ENCODE assay signal across 8 mouse cellular contexts in the genomic region with DNA sequence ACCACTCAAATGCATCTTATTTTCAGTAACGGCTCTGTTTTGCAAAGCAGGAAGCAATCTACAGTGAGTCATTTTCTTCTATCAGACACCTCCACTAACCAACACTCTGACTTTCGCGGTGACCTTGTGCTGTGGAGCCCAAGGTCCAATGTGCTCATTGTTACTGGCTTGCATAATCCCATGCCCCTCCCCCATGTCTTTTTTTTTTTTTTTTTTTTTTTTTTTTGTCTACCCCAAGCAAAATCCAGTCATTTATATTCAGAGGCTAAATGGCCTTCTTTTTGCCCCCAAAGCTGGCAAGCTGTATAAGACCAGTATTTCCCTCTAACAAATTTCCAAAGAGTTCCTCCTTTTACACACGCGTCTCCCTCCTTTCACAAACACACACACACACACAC.
DNase-seq lines count a peak whose midpoint lies in the region; ATAC-seq lines count a peak whose summit lies in the region.

No protein-coding gene starts in this region.

- H3K4me2 ChIP-seq in heart, embryonic 13.5 days, result peak overlapping the region; percentile 57
- peak overlapping the region; percentile 47 for H3K4me2 ChIP-seq in hindbrain, embryonic 13.5 days
- H3K4me2 ChIP-seq in midbrain, embryonic 15.5 days, result peak overlapping the region; percentile 44

- DNase-seq in heart, adult 18-20 months, result no peak
- peak; percentile 61 to 66 for DNase-seq in adrenal gland, postnatal 36 days
- DNase-seq in cerebellum, adult 9-10 months, result no peak
- no peak for DNase-seq in gastrocnemius, postnatal 14 days
- no peak for DNase-seq in frontal cortex, postnatal 25 days (ENCODE audit: low spot score in 2 of 2)

- H3K4me1 ChIP-seq in heart, embryonic 13.5 days, result no peaks in the 10 kb centered on the region
- peaks cover 27% of the 10 kb centered on the region for H3K4me1 ChIP-seq in hindbrain, embryonic 13.5 days (replicated peaks)
- H3K4me1 ChIP-seq in midbrain, embryonic 15.5 days, result peaks cover 22% of the 10 kb centered on the region

- ATAC-seq in heart, embryonic 13.5 days (ENCODE audit: extremely low read depth, insufficient number of reproducible peaks, low FRiP score, low TSS enrichment), result no peak
- ATAC-seq in hindbrain, embryonic 13.5 days (ENCODE audit: low FRiP score), result peak; percentile 53
- peak; percentile 73 for ATAC-seq in midbrain, embryonic 15.5 days (replicated peaks)

- no peak overlapping the region for H3K27ac ChIP-seq in heart, embryonic 13.5 days (replicated peaks)
- peak overlapping the region; percentile 83 for H3K27ac ChIP-seq in hindbrain, embryonic 13.5 days
- peak overlapping the region; percentile 75 for H3K27ac ChIP-seq in midbrain, embryonic 15.5 days

- no peaks in the 10 kb centered on the region for H3K27me3 ChIP-seq in heart, embryonic 13.5 days (replicated peaks)
- H3K27me3 ChIP-seq in hindbrain, embryonic 13.5 days, result no peaks in the 10 kb centered on the region
- H3K27me3 ChIP-seq in midbrain, embryonic 15.5 days (replicated peaks), result no peaks in the 10 kb centered on the region

- no peaks in the 10 kb centered on the region for H3K36me3 ChIP-seq in heart, embryonic 13.5 days
- no peaks in the 10 kb centered on the region for H3K36me3 ChIP-seq in hindbrain, embryonic 13.5 days
- H3K36me3 ChIP-seq in midbrain, embryonic 15.5 days (replicated peaks), result no peaks in the 10 kb centered on the region

- no peaks in the 10 kb centered on the region for H3K9me3 ChIP-seq in heart, embryonic 13.5 days
- H3K9me3 ChIP-seq in hindbrain, embryonic 13.5 days, result no peaks in the 10 kb centered on the region
- H3K9me3 ChIP-seq in midbrain, embryonic 15.5 days, result no peaks in the 10 kb centered on the region

- WGBS in heart, embryonic 13.5 days, result 32% methylated on average over 5 of the region's 5 CpGs
- WGBS in hindbrain, embryonic 13.5 days, result 13% methylated on average over 5 of the region's 5 CpGs
- 5% methylated on average over 5 of the region's 5 CpGs for WGBS in midbrain, embryonic 15.5 days

- H3K4me3 ChIP-seq in heart, embryonic 13.5 days, result peak overlapping the region; percentile 23
- peak overlapping the region; percentile 11; the same call in 1 of the 2 replicates for H3K4me3 ChIP-seq in hindbrain, embryonic 13.5 days
- H3K4me3 ChIP-seq in midbrain, embryonic 15.5 days, result peak overlapping the region; percentile 16

- peak overlapping the region; percentile 47; the same call in 1 of the 2 replicates for H3K9ac ChIP-seq in heart, embryonic 13.5 days
- peak overlapping the region; percentile 43; the same call in 1 of the 2 replicates for H3K9ac ChIP-seq in hindbrain, embryonic 13.5 days
- H3K9ac ChIP-seq in midbrain, embryonic 15.5 days, result no peak overlapping the region

- intact Hi-C loops in gastrocnemius, postnatal 14 days (cut with DNase I; ENCODE audit: low total_unique reads), result no loop called here

Comparison
In these comparisons a context has a peak if more than half of its experiments do, and no peak if none do; other contexts are left out.
1. DNase-seq: peak in adrenal gland, postnatal 36 days (2 of 2); none in heart, adult 18-20 months (0 of 2), cerebellum, adult 9-10 months (single experiment), gastrocnemius, postnatal 14 days (single experiment) and frontal cortex, postnatal 25 days (0 of 2).
2. Peak in every context shown above with its lines, with median percentiles within 50 percentile points of each other: H3K4me2 ChIP-seq and H3K4me3 ChIP-seq.